In genomic region chr6:129581274-129581673, GRCm38 (mm10) we compare ENCODE assay signal across 13 mouse cellular contexts. TPM values are rescaled to one million over a fixed set of nuclear protein-coding genes. Genes with fewer than 3 reads are reported as not detected.
A peak's percentile ranks its signal among the peaks of the same experiment; 100 is the strongest.
DNase-seq lines count a peak whose midpoint lies in the region; TF ChIP-seq lines count a peak whose summit lies in the region.
"Had no signal": no experiment of that assay in that cellular context is flagged by ENCODE, and none has a peak within 500 bp of the region (broad histone marks: within the 10 kb centered on the region; RNA-seq: fewer than 3 reads in every experiment).

No protein-coding gene starts in this region.

- intact Hi-C loops in gastrocnemius, adult 2 months (cut with DNase I): no loop called here
- intact Hi-C loops in gastrocnemius, postnatal 14 days (cut with DNase I; ENCODE audit: low total_unique reads): no loop called here

- no peak overlapping the region for H3K27ac ChIP-seq in gastrocnemius, adult 2 months
- H3K27ac ChIP-seq: forebrain, embryonic 10.5 days; liver, embryonic 13.5 days; midbrain, embryonic 15.5 days had no signal

- DNase-seq in gastrocnemius, adult 2 months: no peak
- no peak for DNase-seq in gastrocnemius, postnatal 14 days
- peak; percentile 19 for DNase-seq in lung, postnatal 36 days
- DNase-seq in lung, postnatal 4 days: no peak
- DNase-seq in MEL-GATA-1-ER (ENCODE audit: extremely low read depth, low read depth): peak; percentile 23
- DNase-seq in naive thymus-derived CD4-positive, alpha-beta T cell, adult 2 months (ENCODE audit: low read depth): peak; percentile 71
- DNase-seq in urinary bladder, adult 18-20 months (ENCODE audit: low spot score in 2 of 2): no peak
- DNase-seq in gastrocnemius, postnatal 4 days (ENCODE audit: low spot score in 2 of 2): no peak
- DNase-seq: heart, adult 11 months; liver, embryonic 13.5 days had no signal

- H3K4me3 ChIP-seq in gastrocnemius, adult 2 months: no peak overlapping the region
- H3K4me3 ChIP-seq: forebrain, embryonic 10.5 days; liver, embryonic 13.5 days; midbrain, embryonic 15.5 days had no signal

- TF ChIP-seq CTCF in gastrocnemius, adult 2 months (IDR thresholded peaks at IDR 0.05): peak; percentile 26; the same call in 1 of the 2 replicates

RNA-seq across cellular contexts. Expression of gene Klre1, which starts 3.6 kb away (rescaled TPM):
- total RNA-seq in gastrocnemius, adult 2 months (2021): not detected
- total RNA-seq in gastrocnemius, postnatal 14 days (2021): not detected
- not detected for total RNA-seq in gastrocnemius, postnatal 4 days (2021)
- total RNA-seq: layer of hippocampus, postnatal 25 days had no signal

RNA-seq across cellular contexts. Expression of gene Klrd1, which starts 10.3 kb away (rescaled TPM):
- not detected for total RNA-seq in gastrocnemius, adult 2 months (2021)
- not detected for total RNA-seq in gastrocnemius, postnatal 14 days (2021)
- not detected for total RNA-seq in gastrocnemius, postnatal 4 days (2021)
- total RNA-seq: layer of hippocampus, postnatal 25 days had no signal

RNA-seq across cellular contexts. Expression of gene Klrk1, which starts 42.4 kb away (rescaled TPM):
- total RNA-seq in gastrocnemius, adult 2 months (2021): not detected
- total RNA-seq in gastrocnemius, postnatal 14 days (2021): not detected
- total RNA-seq in gastrocnemius, postnatal 4 days (2021): not detected
- total RNA-seq: layer of hippocampus, postnatal 25 days had no signal

RNA-seq across cellular contexts. Expression of gene Gabarapl1, which starts 48.3 kb away (rescaled TPM):
- total RNA-seq in gastrocnemius, adult 2 months (2021): 10 to 100 TPM; 64.0 to 81.6 TPM
- 10 to 100 TPM; 27.8 to 35.4 TPM for total RNA-seq in gastrocnemius, postnatal 14 days (2021)
- 10 to 100 TPM; 30.7 to 31.3 TPM for total RNA-seq in gastrocnemius, postnatal 4 days (2021)

Comparison
In these comparisons a context has a peak if more than half of its experiments do, and no peak if none do; other contexts are left out.
1. DNase-seq: peak in lung, postnatal 36 days (single experiment), MEL-GATA-1-ER (single experiment) and naive thymus-derived CD4-positive, alpha-beta T cell, adult 2 months (single experiment); none in gastrocnemius, adult 2 months (single experiment), gastrocnemius, postnatal 14 days (single experiment), lung, postnatal 4 days (0 of 2), urinary bladder, adult 18-20 months (0 of 2) and gastrocnemius, postnatal 4 days (0 of 2).